Mouse (Mus musculus): Measurements from ENCODE around the gene Chrd.

The Chrd gene

DNA sequence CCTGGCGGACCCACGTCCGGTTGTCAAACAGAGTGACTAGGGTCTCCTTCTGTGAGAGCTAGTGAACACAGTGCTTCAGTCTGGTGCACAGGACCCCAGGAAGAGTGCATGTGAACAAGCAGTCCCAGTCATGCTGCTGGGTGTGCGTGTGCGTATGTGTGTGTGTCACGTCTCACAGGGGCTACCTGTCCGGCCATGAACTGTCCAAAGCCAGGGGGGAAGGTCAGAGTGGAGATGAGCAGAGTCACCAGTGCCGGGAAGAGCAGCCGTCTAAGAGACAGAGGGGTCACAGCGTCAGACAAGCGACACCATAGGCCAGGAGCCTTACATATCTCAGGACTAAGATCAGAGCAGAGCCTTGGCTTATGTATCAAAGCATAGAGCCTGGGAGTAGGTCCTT is 22.6 kb upstream of the Chrd start:
- no peak for DNase-seq (ENCODE audit: low read depth in 2 of 2, low spot score in 2 of 2)

DNA sequence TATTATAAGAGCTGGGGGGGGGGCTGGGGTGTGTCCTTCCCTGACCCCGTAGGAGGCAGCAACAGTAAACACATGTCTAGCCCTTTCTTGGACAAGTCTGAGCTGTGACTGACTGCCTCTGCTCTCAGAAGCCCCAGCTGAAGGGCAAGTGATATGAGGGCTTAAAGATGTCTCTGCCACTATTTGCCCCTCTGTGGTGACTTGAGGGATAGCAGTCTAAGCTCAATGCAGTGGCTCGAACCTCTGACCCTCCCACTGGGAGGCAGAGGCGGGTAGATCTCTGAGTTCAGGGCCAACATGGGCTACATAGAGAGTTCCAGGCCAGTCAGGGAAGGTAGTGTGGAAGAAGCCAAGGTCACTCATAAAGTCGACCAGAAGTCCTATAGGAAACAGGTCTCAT is 22.1 kb upstream of the Chrd start:
- no peak for DNase-seq (ENCODE audit: low read depth in 2 of 2, low spot score in 2 of 2)

DNA sequence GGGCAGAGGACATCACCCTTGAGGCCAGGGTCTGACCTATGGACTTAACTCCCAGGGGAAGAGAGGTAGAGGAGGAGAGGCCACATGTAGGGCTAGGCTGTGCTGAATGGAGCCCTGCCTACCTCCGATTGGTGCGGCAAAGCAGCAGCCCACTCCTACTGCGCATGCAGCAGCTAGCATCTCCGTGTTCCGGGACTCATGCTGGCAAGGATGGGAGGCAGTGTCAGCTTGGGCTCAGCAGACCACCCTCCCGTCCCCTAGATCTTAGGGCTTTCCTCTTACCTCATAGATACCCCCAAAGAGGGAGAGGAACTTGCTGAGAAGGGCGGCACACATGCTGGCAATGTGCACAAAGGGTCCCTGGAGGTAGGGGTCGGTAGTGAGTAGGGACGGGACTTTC is 20.7 kb upstream of the Chrd start:
- DNase-seq (ENCODE audit: low read depth in 2 of 2, low spot score in 2 of 2), result no peak

DNA sequence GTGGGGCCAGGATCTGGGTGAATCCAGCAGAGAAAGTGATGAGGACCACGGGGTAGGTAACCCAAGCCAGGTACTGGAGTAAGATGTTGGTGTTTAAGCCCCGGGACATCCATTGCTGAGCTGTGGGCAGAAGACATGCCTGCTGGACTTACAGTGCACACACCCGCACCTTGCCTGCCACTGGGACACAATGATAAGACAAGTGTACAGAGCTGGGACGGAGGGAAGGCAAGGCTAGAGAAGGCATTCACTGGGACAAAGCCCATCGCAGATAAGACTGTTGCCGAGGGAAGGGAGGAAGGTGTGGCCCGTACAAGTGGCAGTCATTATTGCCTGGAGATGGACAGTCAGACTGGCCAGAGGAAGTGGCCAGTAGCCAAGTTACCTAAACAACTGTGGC is 20.0 kb upstream of the Chrd start:
- DNase-seq (ENCODE audit: low read depth in 2 of 2, low spot score in 2 of 2), result no peak

DNA sequence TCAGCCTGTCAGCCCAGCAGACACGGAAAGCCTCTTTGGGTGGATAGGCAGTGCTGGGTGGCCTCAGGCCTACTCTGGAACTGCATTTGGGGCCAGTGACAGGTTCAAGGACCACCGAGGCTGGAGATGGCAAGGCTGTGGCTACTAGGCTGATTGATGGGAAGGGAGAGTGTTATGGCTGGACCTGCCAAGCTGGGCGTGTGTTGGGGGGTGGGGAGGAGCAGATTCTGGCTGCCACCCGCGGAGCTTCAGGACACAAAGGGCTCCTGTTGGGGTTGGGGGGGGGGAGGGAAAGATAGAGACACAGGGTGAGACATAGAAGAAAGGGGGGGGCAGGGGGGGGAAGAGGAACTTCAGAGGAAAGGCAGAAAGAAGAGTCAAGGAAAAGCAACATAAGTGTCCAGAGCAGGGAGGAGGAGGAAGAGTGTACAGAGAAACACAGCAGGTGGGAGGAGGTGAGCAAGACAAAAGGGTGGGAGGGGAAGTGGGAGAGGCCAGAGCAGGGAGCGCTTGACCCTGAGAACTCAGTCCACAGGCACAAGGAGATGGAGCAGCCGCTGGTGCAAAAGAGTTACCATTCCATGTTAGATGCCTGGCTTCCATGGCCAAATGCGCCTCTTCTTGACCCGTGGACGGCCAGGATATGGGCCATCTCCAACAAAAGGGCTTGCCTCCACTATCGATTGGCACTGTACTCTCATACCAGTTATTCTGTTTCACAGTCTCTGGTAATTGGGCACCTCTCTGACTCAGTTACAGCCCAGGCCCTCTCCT is 18.4 kb upstream of the Chrd start:
- DNase-seq (ENCODE audit: low read depth in 2 of 2, low spot score in 2 of 2), result no peak

DNA sequence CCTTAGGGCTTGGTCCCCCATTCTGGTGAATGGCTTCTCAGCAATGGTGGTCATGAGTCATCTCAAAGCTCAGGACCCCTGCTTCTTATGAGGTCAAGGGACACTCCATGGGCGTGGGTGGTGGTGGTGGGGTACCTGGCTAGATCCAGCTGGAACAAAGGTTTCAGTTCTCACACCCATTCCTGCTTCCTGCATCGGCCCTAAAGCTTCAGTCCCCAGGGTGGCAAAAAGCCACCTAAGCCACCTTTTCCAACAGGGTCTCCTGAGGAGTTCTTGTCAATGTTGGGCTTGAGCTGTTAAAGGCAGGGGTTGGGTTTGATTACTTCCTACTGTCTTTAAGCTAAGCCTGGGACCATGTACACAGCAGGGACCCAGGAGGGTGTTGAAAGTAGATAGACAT is 17.8 kb upstream of the Chrd start:
- no peak for DNase-seq (ENCODE audit: low read depth in 2 of 2, low spot score in 2 of 2)

DNA sequence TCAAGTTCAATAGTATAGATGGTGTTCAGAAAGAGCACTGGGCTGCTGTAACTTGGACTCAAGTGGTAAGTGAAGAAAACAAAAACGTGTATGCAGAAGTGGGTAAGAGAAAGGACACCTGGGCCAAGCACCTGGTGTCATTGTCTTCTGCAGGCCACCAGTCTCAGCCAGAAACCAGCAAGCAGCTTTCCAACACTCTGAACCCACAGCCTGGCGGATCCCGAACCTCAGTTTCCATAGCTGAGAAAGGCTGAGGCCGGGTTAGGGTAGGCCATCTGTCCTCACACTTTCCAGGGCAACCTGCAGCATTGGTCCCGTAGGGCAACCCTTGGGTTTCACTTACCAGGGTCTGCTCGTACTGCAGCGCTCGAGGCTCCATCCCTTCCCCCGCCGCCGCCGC is 17.4 kb upstream of the Chrd start:
- no peak for DNase-seq (ENCODE audit: low read depth in 2 of 2, low spot score in 2 of 2)

DNA sequence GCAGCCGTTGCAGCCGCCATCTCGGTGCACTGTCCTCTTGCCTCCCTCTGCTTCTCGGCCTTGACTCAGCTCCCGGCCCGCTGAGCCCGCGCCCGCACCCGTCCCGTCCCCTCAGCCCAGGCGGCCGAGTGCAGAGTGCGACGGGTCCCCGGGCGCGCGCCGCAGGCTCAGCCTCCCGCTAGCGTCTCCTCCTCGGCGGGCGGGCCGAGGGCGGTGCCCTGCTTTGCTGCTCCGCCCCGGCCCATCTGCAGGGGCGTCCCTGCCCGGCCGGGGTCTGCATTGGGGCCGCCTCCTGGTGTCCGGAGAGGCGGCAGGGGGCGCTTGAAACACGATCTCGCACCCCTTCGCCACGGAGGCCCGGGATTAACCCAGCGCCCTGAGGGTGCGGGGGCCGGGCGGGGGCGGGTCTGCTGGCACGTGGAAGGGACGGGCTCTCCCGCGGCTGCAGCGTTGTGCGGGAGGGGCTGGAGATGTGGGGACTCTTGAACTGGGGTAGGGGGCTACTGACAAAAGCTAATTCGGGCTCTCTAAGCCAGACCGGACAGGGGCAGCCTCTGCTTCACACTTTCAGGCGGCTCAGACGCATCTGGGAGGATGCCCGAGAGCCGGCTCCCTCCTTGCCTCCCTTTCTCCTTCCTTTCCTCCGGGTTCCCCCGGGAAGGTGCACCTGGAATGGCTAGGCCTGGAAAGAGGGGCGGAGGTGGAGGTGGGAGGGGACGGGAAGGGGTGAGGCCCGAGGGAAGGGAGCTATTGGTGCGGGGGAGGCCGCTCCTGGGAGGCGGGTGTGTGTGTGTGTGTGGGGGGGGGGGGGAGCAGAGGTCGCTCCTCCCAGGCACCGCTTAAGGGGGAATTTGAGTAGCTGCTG is 16.7 kb upstream of the Chrd start:
- DNase-seq (ENCODE audit: low read depth in 2 of 2, low spot score in 2 of 2), result peak; percentile 28 to 47

DNA sequence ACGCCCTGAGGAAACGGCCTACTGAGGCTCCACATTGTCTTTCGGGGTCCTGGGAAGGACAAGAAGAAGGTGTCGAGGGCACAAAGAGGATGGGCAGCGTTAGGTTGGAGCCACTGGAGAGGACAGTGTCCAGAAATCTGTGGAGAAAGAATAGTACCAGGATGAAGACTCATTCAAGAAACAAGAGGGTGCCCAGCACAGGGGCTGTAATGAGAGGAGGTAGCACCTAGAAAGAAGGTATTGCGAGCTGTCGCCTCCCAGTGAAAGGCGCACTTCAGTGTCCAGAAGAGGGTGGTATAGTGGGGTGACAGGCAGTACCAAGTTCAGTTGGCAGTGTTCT is 16.1 kb upstream of the Chrd start:
- no peak for DNase-seq (ENCODE audit: low read depth in 2 of 2, low spot score in 2 of 2)

DNA sequence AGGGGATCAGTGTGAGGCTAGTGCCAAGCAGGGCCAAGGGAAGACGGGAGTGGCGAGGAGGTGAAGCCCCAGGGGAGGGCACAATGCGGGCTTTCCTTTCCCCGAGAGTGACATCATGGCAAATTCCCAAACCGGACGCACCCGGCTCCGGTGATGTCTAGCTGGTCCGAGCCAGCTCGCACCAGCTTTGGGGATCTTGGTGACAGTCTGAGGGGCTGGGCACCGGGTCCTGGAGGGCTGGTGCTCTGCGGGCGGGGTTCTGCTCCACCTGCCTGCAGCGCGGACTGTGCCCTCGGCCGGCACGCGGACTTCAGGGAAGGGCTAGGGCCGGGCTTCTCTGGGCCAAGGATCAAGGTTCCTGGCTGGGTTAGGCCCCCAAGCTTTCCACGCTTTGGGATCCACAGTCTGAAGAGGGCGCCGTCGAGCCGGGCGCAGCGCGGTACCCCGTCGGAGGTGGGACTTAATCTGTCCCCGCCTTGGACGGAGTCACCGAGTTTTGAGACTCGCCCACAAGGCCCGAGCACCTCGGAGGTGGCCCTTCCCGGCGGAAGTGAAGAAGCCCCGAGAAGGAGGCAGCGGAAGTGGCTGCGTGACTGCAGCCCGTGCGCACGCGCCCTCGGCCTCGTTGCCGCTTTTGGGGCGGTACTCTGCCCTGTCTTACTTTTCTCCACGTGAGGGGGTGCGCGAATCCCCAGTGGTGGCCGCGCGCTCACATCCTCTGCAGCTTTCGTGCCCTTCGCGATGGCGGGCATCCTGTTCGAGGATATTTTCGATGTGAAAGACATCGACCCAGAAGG is 15.5 kb upstream of the Chrd start, which contains the start of the genes Polr2h and Clcn2:
Gene Polr2h (plus strand): TSS at position 485 of the 797 bp plus-strand sequence.
Gene Clcn2 (minus strand): TSS at position 566 of the 797 bp plus-strand sequence.
- peak; percentile 97 to 99 for DNase-seq (ENCODE audit: low read depth in 2 of 2, low spot score in 2 of 2)

DNA sequence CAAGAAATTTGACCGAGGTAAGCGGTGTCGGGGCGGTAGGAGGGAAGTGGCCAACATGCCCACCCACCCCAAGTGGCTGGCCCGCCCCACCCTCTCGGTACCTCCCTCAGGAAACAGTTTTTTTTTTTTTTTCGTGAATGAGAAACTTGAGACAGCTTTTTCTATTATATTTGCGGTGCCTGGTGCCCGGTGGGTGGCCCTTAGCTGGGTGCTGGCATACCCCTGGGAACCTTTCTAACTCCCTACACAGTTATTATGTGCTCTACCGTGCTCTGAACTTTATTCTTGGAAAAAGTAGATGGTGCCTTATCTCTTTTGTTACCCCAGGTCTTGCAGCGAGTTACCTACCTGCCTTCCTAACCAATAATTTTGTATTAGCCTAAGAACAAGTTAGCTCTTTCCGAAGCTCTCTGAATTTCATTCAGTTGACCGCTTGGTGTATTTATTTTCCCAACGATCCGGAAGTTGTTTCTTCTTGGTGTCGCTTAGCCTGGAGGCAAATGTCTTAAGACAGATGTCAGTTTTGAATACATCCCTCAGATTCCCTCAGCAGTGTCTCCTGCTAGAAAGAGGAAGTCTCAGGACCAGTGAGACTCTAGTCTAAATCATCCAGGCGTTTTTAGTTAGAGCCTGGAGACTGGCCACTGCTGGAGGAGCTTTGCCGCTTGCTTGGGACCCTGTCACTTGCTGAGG is 14.8 kb upstream of the Chrd start:
- DNase-seq (ENCODE audit: low read depth in 2 of 2, low spot score in 2 of 2), result no peak

DNA sequence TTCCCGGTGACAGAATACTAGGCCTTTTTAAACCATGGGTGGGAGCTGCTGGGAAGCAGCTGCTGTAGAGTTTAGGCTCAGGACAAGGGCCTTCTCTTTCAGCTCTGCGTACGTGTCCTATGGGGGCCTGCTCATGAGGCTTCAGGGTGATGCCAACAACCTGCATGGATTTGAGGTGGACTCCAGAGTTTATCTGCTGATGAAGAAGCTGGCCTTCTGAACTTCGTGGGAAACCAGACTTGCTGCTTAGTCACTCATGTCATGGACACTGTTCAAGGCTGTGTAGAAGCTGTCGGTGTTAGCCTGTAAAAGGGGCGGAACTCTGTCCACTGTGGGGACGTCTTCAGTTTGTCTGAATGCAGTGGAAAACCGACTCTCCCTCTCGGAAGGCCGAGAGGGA is 11.1 kb upstream of the Chrd start:
- DNase-seq (ENCODE audit: low read depth in 2 of 2, low spot score in 2 of 2), result no peak

DNA sequence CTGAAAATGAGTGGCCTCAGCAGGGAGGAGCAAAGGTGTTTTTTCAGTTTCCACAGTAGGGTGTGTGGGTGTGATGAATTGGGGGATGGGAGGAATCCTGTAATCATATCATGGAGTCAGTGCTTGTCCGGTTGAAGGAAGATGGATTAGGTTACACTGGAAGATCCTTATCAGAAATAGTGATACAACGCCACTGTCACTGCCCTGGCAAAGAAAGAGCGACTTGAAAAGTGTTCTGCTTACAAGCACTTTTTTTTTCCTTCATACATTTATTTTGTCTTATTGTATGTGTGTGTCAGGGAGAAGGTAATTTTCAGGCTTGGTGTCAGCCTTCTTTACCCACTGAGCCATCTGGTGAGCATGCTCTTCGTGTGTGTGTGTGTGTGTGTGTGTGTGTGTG is 10.2 kb upstream of the Chrd start:
- DNase-seq (ENCODE audit: low read depth in 2 of 2, low spot score in 2 of 2), result no peak

DNA sequence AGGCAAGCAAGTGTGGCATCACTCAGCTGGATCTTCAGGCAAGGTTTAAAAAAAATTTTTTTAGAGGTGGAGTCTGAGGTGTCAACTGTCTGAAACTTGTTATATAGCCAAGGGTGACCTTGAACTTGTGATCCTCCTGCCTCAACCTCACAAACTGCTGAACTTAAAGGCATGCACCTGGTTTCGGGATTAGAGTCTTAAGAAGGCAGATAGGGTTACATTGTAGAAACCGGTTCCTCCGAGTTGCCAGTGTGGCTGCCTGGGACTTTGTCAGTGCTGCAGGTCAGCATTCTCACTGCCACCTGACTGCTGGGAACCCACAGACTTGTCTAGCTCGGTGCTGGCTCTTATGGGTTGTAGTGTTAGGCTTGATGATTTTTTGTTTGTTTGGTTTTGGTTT is 9.7 kb upstream of the Chrd start:
- DNase-seq (ENCODE audit: low read depth in 2 of 2, low spot score in 2 of 2), result no peak

DNA sequence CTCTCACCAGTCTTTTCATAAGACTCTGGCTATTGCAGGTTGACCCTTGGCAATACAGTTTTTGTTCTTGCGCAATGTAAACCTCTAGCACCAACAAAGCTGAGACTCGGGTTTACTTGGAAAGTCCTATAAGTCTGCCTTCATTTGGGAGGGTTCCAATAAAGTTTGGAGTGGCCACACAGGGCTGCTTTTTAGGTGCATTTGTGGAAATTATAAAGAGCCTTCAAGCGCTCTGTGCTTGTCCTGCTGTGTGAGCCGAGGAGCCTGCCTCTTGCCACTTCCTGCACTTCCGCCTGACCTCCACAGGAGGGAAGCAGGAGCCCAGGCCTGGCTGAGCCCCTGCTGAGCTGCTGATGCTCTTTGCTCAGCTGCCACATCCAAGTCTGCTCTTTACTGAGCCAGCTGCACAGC is 8.6 kb upstream of the Chrd start:
- DNase-seq (ENCODE audit: low read depth in 2 of 2, low spot score in 2 of 2), result no peak

DNA sequence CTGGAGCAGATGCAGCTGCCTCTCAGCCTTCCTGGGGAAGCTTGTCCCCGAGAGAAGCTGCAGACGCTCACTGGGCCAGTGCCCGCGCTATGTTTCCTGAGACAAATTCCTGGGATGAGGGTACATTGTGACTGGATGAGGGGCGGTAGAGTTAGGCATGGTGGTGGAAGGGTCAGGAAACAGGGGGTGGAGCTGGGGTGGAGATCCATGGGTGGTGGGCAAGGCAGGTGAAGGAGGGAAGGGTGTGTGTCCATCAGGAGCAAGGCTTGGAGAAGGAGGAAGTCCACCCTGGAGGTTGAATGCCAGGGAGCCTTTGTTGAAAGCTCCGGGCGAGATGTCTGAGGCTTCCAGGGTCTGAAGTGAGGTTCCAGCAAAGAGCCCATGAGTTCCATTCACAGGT is 7.6 kb upstream of the Chrd start:
- no peak for DNase-seq (ENCODE audit: low read depth in 2 of 2, low spot score in 2 of 2)

DNA sequence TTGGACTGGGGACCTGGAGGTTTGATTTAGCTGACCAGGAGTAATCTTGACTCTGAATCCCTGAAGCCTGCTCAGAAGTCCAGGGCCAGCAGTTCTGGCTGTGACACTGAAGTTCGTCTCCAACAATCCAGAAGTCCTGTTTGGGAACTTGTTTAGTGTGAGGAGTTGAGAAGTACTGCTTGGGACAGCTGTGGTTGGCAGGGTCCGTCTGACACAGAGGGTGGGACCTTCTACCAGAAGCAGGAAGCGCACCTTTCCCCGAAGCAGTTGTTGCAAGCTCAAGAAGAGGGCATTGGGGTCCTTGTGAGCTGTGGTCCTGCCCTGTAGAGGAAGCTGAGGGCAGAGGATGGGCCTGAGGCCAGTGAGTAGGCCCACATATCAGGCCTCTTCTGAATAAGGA is 7.2 kb upstream of the Chrd start:
- no peak for DNase-seq (ENCODE audit: low read depth in 2 of 2, low spot score in 2 of 2)

DNA sequence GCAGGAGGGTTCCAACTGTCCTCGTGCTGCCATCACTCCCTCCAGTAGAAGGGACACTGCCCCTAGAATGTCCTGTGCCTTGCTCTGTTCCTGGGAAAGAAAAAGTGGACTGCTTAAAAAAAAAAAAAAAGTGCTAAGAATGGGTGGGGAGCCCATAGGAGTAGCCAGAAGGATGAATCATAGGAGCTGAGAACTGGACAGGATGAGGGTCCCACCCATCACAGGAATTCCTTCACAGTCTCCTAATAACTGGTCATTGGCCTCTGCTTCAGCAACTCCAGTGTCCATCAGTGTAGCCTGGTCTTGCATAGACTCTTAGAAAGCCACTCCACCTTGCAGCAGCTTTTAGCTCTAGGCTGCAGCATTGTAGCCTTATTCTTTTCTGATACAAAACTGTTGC is 6.5 kb upstream of the Chrd start:
- no peak for DNase-seq (ENCODE audit: low read depth in 2 of 2, low spot score in 2 of 2)

DNA sequence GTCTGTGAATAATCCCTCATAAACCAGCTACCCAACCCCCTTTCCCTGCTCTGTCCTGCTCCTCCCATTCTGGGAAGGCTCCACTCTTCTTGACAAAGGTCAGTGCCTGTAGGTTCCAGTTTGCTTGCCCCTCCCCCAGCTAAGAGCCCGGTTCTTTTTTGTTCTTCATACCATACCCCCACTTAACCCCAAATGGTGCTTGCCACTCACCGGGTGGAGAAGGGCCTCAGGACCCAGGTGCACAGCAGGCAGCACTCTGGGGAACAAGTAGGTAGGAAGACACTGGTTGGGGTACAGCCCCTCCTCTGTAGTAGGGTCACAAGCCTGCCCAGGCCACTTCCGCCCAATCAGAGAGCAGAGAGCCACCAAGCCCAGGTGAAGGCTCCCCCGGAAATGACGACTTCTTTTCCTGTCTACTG is 2.6 kb upstream of the Chrd start:
- DNase-seq (ENCODE audit: low read depth in 2 of 2, low spot score in 2 of 2), result no peak

DNA sequence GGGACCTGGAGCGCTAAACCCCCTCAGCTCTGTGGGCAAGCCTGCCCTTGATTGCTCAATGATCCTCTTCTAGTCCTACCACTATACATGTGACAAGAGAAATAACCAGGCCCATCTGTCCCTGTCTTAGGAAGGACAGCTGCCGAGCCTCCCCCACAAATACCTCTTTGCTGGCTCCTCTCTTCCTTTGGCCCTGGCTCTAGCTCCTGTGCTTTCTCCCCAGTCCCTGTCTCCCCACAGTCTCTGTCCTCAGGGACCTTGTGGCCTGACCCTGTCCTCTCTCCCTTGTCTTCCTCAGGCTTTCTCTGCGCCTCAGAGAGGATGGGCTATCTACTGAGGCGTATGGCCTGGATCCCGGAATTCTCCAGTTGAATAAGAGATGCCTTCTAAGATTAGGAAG is 1.2 kb upstream of the Chrd start:
- DNase-seq (ENCODE audit: low read depth in 2 of 2, low spot score in 2 of 2), result no peak

DNA sequence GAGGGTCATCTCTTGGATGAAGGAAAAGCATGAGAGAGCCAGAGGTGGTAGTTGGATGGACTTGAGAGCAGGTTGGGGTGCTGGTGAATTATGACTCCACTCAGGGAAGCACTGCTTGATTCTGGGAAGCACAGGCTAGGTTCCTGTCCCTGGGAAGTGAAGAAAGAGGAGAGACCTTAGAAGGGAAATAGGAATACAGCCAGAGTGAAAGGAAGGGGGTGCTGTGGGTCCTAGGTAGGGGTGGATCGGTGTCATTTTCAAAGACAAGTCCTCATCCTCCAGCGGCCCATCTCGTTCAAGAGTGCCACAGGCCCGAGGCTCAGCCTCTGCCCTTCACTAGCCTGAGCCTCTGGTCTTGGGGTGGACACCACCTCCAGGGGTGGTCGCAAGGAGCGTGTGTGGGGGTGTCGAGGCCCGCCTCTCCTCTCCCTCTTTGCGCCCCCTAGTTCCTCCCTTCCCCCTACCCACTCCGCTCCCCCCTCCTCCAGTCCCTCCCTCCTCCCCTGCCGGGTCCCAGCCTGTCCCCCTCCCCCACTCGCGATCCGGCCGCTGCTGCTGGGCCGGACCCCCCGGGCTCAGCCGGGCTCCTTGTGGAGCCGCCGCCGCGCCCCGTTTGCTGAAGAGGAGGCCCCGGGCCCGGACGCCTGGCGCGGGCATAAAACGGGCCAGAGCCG is 539 bp upstream of the Chrd start:
- no peak for DNase-seq (ENCODE audit: low read depth in 2 of 2, low spot score in 2 of 2)
